Mouse (Mus musculus) urinary bladder, postnatal 14 days (tissue): ENCODE results near the gene Gm21586.
"Not testable (repeated sequence)": the region's sequence is repeated elsewhere in the genome, so short reads cannot be mapped to it uniquely, and the experiment has no call there.

Experiments
- DNase-seq: peaks from one replicate; pipeline ENCODE4 v3.0.0; 2021; ENCODE audit warnings: low spot score

Gene Gm21586

DNA sequence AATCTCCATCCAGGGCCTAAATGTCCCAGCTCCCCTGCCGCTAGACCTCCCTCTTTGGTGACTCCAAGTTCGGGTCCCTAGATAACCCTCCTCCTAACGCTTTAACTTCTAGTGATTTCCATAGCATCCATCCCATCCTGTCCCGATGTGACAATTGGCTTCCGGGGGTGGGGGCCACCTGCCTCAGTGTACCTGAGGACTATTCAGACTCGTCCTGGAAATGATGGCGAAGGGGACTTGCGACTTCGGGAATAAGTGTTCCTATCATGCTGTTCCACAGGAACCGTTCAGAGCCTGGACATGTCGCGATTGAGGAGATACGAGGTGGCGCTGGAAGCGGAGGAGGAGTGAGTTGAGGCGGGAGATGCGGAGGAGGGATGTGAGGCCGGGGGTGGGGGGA, at the start of gene Gm21586:
Gene Gm21586 (plus strand): TSS at position 301 of the 400 bp plus-strand sequence.
- not testable (repeated sequence) for DNase-seq

DNA sequence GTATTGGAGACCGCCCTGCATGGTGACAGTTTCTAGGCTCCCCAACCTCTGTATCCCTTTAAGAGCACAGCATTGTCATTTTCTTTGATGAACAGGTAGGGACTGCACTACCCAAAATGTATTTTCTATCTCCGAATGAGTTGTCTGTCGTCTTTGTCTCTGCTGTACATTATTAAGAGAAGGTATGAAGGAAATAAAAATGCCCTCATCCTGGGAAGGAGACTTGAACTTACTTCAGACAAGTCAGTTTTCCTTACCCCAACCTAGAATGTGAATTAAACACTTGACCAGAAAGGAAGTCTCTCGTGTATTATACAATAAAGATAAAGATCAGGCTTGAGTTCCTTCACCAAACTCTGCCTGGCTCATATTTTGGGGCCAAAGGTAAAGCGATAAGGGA, 27.3 kb downstream of the Gm21586 start, which contains the start of gene Gm2163:
Gene Gm2163 (plus strand): TSS at position 301 of the 400 bp plus-strand sequence.
- DNase-seq: not testable (repeated sequence)
